Mouse (Mus musculus) thymus, postnatal 14 days (tissue): ENCODE results near the gene Ces2f.
"Not testable (repeated sequence)": the region's sequence is repeated elsewhere in the genome, so short reads cannot be mapped to it uniquely, and the experiment has no call there.

Experiments
- DNase-seq: peaks from one replicate; pipeline ENCODE4 v3.0.0; 2021

The Ces2f gene

DNA sequence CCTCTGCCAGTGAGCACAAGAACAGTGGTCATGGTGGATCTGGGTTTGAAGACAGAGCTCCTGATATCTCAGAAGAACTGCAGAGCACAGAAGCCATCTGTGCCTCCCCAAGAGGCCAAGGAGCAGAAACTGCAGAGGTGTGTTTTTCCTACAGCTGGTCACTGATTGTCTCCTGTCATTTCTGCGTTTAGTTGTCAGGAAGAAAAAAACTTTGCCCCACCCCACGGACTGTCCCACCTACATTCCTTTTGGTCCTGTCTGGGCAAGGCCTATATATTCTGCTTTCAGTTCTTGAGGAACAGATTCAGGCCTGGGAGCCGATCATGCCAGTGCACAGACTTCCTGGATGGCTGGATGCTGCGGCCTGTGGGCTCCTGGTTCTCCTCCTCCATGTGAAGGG lies at the start of gene Ces2f:
Gene Ces2f (plus strand): TSS at position 301 of the 400 bp plus-strand sequence.
- no peak for DNase-seq

DNA sequence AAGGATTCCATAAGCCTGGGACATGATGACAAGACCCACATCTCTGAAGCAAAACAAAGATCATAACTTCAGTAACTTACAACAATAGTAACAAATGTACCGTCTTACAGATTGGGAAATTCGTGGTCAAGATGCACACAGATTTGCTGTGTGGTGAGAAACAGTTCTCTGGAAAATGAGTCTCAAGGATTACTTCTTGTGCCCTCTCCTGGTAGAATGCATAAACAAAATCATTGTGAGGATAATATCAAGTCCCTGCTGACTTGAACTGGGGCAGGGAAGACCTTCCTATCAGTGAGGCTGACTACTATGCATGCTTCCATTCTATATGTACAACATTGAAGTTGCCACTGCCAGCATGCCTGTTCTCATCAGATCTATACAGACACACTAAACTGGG lies 45.4 kb upstream of the Ces2f start:
- DNase-seq, result no peak

DNA sequence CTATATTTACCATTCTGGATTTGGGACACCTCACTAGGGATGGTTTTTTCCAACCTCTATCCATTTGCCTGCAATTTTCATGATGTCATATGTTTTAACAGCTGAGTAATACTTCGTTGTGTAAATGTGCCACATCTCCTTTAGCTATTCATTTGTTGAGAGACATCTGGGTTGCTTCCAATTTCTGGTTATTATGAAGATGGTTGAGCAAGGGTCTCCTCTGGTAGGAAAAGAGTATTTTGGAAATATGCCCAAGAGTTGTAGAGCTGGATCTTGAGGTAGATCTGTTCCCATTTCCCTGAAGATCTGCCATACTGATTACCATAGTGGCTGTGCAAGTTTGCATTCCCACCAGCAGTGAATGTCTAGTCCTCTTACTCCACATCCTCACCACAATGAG lies 40.0 kb upstream of the Ces2f start:
- no peak for DNase-seq

DNA sequence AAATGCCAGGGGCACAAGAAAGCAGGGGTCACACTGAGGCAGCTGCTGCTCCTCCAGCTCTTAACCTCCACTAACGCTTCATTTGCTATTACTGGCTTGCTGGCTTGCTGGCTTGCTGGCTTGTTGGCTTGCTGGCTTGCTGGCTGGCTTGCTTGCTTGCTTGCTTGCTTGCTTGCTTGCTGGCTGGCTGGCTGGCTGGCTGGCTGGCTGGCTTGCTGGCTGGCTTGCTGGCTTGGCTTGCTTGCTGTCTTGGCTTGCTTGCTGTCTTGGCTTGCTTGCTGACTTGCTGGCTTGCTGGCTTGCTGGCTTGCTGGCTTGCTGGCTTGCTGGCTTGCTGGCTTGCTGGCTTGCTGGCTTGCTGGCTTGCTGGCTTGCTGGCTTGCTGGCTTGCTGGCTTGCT lies 38.1 kb upstream of the Ces2f start:
- not testable (repeated sequence) for DNase-seq

DNA sequence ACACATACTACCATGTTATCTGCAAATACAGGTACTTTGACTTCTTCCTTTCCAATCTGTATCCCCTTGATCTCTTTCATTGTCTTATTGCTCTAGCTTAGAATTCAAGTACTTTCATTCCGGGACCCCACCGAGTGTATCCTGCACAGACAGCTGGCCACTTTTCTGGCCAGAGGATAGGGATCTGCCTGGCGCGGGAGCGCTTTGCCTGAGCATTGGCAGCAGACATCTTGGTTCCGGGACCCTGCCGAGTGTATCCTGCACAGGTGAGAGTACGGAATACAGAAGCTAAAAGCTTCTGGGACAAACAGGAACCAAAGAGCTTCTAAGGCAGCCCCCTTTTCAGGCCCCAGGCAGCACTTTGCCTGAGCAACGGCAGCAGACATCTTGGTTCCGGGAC lies 37.5 kb upstream of the Ces2f start:
- DNase-seq, result not testable (repeated sequence)

DNA sequence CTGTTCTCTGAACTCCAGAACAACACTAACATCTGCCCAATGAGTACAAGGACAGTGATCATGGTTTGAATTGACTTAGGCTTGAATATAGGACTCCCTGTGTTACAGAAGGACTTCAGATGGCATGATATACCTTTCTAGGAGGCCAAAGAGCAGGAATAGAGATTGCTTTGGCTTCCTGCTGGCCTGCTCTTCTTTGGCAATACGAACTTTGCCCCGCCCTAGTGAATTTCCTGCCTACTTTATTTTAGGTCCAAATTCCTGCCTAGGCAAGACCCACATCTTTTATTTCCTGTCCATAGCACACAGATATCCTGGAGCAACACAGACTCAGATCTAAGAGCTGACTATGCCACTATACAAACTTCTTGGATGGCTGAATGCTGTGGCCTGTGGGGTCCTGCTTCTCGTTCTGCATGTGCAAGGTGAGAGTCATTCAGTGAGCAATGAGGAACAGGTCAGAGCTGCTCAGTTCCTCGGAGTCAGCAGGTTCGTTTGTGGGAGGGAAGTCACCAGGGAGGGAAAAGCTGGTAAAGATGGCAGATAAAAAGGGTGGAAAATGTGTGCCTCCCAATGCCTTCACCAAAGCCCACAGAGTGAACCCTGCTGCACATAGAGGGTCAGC lies 21.1 kb upstream of the Ces2f start, which contains the start of gene Ces2e:
Gene Ces2e (plus strand): TSS at position 289 of the 625 bp plus-strand sequence.
- no peak for DNase-seq

DNA sequence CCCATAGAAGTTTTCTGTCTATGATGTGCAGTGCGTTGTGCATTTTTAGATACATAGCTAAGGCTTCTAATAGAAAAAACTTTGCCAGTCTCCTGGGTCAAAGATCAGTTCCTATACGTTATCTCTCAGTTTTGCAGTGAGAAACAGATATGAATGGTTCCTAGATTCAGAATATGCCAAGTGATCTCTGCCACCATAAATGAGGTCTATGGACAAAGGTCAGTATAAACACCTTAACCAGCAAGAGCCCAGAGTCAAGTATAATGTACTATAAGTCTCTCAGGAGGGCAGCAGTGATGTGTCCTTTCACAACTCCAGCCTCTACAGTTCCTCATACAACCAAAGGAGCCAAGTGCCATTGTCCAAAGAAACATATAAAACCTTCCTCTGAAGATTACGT lies 19.9 kb upstream of the Ces2f start:
- DNase-seq, result no peak

DNA sequence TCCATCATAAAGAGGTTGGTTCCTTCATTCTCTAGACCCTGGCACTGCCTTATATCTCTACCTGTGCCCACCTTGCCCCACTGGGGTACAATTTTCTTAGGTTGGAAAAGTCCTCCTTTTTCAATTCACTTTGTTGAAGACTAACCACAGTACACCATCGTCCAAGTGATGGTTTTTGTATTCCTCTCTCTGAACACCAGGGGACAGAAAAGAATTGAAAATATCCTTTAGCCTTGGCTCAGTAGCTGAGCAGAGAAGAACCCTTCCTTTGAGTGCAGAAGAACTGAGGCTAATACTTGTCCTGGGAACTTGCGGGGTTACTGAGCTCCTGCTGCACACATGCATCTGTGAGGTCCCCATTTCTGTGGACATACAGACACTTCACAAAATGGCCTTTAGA lies 2.5 kb upstream of the Ces2f start:
- DNase-seq, result no peak

DNA sequence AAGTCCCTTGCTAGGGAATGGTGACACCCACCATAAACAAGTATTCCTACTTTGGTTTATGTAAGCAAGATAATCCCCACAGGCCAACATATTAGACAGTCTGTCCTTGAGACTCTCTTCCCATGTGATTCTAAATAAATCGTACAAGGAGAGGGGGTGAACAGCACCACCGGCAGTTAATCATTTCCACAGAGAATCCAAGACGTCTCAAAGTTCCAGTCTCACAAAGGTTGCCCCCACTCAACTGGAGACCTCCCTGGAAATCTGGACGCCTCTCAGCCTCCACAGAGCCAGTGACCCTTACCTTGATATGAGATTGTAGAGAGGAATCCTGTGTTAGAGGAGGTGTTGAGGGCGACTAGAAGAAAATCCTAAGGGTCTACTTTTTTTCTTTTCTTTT lies 1.9 kb downstream of the Ces2f start:
- DNase-seq, result no peak

DNA sequence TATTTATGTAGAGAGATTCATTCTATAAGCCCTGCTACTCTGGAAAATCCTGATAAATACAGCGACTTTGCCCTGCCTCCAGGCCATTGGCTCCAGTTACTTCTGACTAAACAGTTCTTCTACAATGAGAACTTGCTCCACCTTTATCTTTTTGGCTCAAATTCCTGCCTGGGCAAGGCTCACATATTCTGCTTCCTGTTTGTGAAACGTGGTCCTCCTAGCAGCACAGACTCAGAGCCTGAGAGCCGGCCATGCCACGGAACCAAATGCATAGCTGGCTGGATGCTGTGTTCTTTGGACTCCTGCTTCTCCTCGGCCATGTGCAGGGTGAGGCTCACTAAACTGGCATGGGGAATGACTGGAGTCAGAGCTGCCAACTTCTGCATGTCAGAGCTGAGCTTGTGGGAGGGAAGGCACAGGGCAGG lies 14.4 kb downstream of the Ces2f start, which contains the start of gene Ces2g:
Gene Ces2g (plus strand): TSS at position 182 of the 425 bp plus-strand sequence.
- no peak for DNase-seq

DNA sequence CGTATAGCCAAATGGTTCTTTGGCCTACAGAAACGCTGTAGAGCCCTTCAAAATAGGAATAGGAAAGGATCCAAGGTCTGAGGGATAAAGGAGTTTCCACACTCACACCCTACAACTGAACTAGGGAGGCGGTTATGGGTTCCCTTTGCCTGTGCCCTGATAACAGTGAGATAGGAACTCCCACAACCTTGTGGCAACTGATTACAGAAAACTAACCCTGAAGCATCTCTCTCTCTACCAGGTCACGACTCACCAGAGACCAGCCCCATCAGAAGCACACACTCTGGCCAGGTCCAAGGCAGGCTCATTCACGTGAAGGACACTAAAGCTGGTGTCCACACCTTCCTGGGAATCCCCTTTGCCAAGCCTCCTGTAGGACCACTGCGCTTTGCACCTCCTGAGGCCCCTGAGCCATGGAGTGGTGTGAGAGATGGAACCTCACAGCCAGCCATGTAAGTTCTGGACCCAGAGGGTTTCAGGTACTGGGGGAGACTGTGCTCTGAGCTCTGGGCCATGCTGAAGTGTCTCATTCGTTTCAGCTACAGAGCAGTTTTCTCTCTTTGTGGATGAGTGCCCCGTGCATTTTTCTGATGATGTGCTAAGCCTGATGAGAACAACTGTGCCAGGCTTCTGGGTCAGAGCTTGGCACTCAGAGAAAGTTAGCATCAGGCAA lies 15.2 kb downstream of the Ces2f start:
- no peak for DNase-seq

DNA sequence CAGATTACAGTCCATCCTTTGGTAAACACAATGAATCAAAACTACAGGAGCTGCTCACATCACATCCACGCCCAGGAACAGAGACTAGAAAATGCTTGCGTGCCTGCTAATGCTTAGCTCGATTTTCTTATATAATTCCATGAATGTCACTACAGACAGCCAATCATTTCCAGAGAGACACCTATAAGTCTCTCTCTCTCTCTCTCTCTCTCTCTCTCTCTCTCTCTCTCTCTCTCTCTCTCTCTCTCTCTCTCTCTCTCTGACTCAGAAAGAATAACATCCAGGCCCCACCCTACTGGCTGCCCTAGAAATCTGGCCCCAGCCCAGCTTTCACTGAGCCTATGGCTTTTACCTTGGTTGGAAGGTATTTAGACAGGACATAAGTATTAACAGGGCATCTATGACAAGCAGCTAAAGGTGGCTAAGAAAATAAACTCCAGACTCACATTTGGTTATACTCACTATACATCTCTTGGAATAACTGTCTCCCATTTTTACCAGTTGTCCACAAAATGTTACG lies 16.3 kb downstream of the Ces2f start:
- no peak for DNase-seq

DNA sequence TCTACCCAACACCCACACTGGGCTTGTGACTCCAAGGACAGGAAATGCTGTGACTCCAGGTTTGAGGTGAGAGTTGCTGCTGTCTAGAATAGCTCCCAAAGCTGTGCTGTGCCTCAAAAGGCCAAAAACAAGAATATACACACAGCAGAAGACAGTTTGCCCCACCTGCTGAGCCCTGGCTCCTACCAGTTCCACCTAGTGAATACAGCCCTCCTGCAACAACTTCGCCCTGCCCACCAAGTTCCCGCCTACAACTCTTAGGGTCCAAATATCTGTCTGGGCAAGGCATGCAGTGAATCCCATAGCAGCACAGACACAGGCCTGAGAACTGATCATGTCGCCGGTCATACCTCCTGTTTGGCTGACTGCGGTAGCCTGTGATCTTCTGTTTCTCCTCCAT lies 37.0 kb downstream of the Ces2f start:
- no peak for DNase-seq

DNA sequence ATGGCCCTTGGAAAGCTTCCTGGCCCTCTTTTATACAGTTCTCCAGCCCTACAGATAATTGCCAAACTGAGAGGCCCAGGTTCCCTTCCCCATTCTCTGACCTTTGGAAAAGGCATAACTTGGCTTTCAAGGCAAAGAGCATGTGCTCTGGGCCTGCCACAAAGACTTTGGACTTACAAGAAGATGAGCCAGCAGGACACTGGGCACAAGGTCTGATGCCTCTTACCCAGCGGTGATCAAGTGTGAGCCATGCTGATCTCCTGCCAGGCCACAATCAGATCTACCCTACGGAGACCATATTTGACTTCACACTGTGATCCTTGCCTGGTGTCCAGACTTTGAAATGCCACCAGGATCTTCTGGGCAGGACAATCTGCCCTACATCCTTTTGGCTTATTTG lies 37.8 kb downstream of the Ces2f start:
- no peak for DNase-seq

DNA sequence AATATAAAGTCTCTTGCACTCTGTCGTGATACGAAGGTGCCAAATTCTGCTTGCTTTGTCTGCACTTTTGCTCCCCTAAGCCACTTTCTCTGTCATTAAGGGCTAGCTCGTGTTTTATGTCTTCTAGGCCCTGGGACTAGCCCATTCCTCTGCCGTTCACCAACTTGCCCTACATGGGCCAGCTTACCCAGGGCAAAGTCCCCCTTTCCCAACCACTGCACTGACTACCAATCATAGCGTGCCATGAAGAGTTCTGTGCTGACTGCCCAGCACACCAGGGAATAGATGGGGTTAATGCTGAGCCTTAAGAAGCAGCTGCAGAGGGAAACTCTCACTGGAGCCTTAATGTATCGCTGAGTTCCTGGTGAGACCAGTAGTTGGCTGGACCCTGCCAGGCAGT lies 51.0 kb downstream of the Ces2f start:
- no peak for DNase-seq

DNA sequence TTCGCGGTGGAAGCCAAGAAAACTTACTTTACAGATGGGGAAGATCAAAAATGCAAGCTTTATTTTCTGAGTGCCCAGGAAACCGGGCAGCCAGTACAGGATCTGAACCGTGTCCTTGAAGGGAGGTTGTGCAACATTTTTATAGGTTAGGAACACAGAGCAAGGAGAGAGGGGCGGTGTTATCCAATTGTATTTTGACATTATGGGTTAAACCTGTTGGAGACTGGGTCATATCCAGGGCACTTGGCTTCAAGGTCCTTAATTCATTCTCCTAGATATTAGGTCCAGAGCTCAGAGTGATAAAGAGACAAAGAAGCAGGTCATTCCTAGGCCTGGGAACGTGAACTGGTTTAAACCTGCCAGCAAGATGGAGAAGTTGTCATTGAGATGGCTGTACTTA lies 52.0 kb downstream of the Ces2f start:
- no peak for DNase-seq

DNA sequence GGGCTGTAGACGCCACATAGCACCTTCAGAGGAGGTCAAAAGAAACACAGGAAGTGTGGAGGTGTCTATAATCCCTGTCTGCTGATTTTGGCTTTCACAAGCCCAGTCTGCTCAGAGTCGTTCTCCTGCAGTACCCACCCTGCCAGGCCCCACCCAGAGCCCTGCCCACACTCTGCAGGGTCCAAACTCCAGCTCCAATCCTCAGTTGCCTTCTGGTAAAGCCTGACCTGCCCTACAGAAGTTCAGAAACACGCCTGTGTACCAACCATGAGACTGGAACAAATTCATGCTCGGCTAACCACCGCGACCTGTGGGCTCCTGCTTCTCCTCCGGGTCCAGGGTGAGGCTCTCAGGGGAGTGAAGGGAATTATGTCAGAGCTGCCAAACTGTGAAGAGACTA lies 53.4 kb downstream of the Ces2f start, which contains the start of gene Ces2h:
Gene Ces2h (plus strand): TSS at position 268 of the 400 bp plus-strand sequence.
- no peak for DNase-seq
